Mouse (Mus musculus) CH12F3 (cell line): ENCODE results near the gene Tamm41.

Source experiments
- in situ Hi-C: fragments of 300-500 bp; cut with MboI; formaldehyde crosslinking; loops from 2 replicates; pipeline ENCODE4 v1.14.3; 2020; ENCODE audit warnings: low sequenced_read_pairs

Tamm41 gene

GRCm38 (mm10) chr6:114954496-114954895 lies 83.2 kb downstream of the Tamm41 start:
- in situ Hi-C loops = no loop called here
